Mouse (Mus musculus) gastrocnemius, adult 8-10 months (tissue): ENCODE data around the gene Mertk. TPM values are rescaled to one million over a fixed set of nuclear protein-coding genes. Genes with fewer than 3 reads are reported as not detected.
"Not testable (repeated sequence)": the region's sequence is repeated elsewhere in the genome, so short reads cannot be mapped to it uniquely, and the experiment has no call there.

Source experiments
- DNase-seq, 2 experiments: peaks; one replicate each; pipeline ENCODE4 v3.0.0; 2022; ENCODE audit warnings: low spot score in 2 of 2
- total RNA-seq, 4 experiments: library from RNA; stranded (reverse); gene quantifications; 2 replicates each; pipeline ENCODE4 v1.2.4; 2022

The Mertk gene
- 1 to 10 TPM in 3 of 4 experiments, under 1 TPM in 1; 0.97 to 1.7 (median 1.3) TPM for total RNA-seq

DNA sequence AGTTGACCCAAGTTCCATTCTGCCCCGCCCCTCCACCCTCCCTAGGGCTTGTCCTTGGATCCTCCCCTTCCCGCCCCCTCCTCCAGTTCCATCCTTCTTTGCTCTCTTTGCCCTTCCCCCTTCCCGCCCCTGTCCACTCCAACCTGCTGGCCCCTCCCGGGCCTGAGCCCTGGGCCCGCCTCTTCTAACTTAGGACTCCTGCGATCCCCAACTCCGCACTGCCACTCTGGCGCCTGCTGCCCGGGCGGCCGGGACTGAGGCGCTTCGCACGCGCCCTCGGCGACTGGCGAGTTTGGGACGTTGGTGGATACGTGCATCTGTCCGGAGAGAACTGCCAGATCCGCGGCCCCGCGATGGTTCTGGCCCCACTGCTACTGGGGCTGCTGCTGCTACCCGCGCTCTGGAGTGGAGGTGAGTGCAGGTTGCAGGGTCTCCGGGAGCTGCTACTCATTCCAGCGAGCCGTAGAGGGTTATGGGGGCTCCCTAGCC lies at the start of gene Mertk:
Gene Mertk, plus strand, starts transcription at position 264 of the 489 bp plus-strand sequence.
- DNase-seq = peak; percentile 64 to 75

DNA sequence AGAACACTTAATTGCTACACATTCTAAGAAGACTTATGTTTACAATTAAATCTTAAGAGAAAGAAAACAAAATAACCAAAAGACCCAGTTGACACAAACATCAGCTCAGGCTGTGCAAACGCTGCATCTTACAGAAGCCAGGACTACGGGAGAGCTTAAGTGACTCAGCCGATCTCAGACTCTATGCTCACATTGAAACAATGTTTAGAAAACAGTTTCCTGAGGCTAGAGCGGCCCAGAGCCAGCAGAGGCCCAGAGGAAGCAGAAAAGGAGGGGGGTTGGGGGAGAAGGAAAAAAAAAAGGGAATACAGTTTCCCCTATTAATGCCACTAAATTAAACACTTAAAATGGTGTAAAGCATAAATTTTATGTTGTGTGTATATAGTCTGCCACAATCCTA lies 18.1 kb upstream of the Mertk start:
- DNase-seq = no peak

DNA sequence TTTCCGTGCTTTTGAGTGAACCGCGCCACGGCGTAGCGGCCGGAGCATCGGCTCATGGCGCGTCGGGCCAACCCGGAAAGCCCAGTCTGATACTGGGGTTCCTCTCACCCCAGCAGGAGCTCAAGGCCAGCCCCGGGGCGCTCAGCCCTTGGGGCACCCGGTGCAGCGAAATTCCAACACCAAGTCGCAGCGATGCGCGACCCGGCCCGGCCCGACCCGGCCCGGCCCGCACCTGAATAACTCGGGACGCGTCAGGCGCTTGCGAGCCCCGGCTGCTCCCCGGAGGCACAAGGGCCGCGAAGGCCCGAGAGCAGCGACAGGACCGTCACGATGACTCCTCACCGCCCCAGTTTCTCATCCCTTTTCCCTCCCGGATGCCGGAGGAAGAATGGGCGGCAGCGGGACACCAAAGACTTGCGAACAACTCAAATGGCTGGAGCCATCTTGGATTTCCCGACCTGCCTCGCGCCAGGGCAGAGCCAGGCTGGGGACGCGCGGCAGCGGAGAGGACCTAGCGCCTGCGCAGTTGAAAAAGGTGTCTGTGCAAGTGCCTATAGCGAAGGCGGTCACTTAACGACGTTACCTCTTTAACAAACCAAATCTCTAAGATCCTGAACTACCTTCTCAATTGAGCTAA lies 11.7 kb upstream of the Mertk start, which contains the start of gene Anapc1:
Gene Anapc1, minus strand, starts transcription at position 471 of the 637 bp plus-strand sequence.
- peak; percentile 63 to 80 for DNase-seq

DNA sequence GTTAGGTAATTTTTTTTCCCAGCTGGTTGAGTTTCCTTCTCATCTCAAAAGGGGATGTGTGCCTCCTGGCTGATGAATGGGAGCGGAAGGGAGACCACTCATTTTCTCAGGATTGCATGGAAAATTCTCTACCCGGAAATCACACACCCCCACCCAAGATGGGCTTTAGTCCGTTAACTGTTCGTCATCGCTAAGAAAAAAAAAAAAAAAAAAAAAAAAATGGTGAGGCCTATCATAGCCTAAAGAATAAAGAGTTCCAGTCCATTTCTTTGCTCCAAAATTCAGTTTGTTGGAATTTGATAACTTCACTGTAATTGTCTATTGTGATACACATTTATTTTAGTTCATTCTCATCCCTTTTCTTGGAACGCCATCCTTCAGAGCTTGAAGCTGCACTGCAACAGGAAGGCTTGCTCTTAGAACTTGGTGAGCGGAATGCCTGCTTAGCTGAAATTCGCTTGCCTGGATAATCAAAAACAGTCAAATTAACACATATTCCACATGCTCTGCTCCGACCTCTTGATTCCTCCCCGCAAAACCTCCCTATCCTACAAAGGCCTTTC lies 11.1 kb upstream of the Mertk start:
- DNase-seq = no peak

DNA sequence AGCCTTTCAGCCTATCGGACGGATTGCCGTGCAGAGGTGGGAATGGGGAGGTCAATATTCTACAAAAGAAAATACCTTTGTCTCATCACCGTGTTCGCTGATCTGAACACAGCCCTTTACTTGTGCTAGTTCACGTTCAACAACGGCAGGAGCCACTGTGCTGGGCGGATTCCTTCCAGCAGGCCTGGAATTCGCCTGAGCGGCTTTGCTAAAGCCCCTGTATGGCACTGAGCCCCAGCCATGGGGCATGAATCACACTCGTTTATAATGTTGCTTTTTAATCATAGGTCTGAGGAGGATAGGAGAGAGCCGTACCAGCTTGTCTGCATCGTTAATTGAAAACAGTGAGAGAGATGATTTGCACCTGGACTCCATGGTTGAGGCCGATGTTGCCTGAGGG lies 6.4 kb upstream of the Mertk start:
- no peak for DNase-seq

DNA sequence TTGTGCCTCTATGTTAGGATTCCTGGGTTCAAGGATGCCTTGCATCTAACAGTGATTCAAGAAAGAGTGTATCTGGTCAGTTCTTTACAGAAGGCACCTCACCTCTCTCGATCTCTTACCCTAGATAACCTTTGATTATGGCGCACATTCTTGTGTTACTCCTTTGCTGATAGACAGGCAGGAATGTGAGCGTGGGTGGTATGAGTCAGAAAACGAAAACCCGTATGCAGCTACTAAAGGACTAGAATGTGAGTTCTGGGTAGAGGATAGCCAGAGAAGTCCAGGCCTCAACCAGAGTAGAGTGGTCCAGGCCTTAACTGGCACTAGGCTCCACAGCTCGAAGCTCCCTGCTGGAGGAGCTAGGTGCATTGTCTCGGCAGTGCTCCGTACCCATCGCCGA lies 6.0 kb upstream of the Mertk start:
- DNase-seq = no peak

DNA sequence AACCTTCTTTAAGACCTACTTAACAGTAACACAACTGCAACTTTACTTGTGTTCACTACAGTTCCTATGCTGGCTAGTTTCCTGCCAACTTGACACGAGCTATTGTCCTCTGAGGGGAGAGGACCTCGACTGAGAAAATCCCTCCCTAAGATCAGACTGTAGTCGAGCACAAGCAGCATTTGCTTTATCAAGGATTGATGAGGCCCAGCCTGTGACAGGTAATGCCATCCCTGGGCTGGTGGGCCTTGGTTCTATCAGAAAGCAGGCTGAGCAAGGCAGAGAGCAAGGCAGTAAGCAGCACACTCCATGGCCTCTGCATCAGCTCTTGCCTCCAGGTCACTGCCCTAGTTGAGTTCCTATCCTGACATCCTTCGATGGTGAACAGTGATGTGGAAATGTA lies 5.5 kb upstream of the Mertk start:
- DNase-seq = no peak

DNA sequence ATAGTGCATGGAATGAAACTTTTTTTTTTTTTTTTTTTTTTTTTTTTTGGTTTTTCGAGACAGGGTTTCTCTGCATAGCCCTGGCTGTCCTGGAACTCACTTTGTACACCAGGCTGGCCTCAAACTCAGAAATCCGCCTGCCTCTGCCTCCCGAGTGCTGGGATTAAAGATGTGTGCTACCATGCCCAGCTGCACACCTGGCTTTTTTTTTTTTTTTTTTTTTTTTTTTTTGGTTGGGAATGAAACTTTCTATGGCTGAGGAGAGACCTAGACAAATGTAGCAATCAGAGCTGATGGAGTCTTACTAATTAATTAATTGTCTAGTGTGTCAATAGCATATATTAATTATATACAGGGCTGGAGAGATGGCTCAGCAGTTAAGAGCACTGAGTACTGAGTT lies 4.9 kb upstream of the Mertk start:
- not testable (repeated sequence) for DNase-seq

DNA sequence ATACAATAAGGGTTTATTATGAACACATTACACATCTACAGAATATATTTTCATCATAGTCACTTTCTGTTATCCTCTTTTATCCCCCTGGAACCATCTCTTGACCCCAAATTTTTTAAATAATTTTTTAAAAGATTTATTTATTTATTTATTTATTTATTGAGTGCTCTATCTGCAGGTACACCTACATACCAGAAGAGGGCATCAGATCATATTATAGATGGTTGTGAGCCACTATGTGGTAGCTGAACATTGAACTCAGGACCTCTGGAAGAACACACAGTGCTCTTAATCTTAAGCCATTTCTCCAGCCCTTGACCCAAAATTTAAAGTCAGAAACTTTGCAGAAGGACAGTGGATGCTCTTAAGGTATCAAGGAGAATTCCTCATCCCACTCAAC lies 4.2 kb upstream of the Mertk start:
- DNase-seq = no peak

DNA sequence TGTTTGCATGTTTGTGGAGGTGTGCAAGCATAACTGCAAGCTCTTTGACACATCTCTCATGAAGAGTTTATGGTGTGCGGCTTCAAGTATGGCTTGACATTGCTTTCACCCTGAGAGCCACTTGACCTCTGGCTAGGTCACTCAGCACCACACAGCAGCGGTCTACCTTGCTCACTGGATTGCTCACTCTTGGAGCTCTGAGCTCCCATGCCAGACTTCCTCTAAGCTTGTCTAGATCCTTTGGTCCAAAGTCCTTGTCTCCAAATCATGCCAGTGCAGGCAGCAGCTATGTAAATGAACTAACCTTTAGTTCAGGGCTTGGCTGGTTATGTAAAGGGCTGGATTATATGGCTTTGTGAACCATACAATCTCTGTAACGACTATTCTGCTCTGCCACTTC lies 2.3 kb upstream of the Mertk start:
- DNase-seq = no peak

DNA sequence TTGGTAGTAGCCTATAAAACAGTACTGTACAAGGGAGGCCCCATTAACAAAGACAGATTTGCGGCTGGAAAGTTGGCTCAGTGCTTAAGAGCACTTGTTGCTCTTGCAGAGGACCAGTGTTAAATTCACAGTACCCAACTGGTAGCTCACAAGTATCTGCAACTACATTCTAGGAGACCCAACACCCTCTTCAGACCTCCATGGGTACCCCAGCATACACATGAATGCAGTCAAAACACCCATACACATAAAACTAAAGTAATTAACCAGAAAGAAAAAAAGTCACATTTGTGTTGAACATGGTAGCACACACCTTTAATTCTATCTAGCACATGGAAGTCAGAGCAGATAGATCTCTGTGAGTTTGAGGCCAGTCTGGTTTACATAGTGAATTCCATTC lies 1.7 kb upstream of the Mertk start:
- DNase-seq = no peak

DNA sequence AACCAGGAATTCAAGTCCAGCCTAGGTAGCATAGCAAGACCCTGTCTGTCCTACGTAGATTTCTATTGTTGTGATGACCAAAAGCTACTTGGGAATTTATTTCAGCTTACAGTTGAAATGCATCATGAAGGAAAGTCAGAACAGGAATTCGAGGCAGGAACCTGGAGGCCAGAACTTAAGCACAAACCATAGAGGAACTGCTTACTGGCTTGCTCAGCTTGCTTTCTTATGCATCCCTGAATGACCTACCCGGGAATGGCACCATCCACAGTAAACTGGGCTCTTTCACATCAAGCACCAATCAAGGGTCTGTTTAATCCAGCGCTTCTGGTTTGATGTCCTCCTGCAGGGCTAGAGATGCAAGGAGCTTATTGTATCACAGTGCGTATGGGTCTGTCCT lies 1.2 kb upstream of the Mertk start:
- no peak for DNase-seq

DNA sequence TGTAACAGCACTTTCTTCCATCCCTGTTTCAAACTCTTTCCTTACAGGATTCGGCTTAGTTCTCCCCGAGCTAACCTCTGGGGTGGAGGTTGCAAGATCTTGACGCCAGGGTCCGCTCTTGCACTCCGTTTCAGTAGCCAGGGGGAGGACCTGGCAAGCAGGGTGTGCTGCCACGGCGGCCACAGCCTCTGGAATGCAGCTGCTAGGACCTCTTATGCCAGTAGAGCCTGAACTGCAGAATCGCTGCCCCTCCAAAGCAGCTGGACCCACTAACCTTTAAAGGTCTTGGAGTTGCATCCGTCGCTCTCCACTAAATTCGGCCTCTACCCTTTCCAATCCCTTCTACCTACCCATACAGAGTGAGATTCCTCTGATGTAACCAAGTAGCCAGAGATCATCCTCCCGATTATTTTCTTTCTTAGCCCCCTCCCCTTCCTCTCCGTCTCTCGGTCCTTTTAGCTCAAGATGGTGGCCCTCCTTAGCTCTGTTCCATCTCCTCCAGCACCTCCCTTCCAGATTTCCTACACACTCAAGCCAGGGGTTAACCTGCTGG lies 540 bp upstream of the Mertk start:
- peak; percentile 54 to 76 for DNase-seq

DNA sequence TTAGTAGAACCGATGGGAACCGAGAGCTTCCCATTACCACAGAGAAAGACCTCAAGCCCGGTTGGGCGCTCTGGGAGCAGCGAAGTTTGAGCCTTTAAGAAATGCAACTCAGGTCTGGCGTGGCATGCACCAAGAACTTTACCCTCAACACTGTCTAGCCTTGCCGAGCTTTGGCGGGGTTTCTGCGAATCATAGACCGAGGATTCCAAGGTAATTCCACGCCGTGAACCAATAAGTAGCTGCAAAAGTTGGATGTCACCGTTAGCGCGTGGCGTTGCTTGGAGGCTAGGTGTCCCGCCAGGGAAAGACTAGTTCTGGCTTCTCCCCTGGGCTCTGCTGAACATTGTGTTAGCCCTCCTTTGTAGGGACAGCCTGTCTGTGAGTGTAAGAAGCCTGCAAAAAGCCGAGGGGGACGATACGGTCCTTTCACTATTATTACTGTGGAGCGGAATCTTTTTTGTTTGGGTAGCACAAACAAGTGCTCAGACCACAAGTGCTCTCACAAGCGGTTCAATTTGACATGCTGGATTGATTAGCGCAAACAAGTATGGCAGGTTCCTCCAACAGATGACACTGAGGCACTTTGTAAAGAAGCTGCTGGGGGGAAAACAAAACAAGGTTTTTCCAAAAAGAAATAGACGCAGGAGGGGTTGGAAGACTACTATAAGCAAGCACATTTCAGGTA lies 587 bp downstream of the Mertk start:
- peak in 1 of 2 experiments; percentile 13 for DNase-seq

DNA sequence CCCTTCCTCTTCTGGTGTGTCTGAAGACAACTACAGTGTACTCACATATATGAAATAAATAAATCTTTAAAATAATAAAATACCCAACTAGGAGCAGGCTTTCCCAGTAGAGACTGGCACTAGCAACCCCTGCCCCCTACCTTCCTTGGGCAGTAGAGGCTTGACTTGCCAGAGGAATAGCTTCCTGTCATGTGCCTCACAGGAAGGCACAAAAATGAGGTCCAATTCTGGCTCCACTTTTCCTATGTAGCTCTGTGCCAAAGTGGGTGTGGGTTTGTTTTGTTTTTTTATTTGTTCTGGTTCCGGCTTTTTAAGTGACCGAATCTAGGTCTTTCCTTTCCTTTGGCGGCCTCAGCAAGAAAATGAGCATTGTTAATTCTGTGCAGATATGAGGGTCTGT lies 5.7 kb downstream of the Mertk start:
- DNase-seq = no peak

DNA sequence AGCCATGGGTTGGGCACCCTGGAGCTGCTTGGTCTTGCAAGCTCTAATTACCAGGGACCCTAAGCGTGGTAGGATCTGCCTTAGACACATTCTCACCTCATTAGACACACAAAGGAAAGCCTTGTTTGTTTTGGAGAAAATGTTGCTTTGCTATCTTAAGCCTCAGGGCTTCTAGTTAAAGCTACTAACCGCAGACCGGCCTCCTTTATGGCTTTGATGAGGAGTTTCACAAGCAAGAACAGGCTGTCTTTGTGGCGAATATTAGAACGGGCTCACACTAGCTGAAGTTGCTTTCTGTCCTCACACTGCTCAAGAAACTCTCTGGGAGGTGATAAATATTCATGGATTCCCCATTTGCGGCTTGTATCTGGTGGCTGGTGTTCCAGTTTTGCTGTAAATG lies 10.5 kb downstream of the Mertk start:
- no peak for DNase-seq

DNA sequence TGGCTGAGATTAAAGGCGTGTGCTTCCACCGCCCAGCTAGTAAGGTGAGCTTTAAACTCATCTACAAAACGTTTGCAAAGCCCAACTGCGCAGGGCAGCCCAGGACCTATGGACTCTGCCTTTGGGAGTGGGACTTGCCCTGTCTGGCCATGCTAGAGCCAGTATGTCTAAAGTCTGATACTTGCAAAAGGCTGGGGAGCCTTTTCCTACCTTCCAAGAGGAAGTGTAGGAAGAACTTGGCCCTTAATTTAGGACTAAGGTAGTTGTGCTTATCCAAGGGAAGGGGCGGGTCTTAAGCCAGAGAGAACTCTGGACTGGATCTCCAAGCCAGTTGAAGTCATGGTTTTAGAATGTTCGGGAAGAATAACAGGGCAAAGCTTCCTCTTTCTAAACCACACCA lies 11.9 kb downstream of the Mertk start:
- no peak for DNase-seq

DNA sequence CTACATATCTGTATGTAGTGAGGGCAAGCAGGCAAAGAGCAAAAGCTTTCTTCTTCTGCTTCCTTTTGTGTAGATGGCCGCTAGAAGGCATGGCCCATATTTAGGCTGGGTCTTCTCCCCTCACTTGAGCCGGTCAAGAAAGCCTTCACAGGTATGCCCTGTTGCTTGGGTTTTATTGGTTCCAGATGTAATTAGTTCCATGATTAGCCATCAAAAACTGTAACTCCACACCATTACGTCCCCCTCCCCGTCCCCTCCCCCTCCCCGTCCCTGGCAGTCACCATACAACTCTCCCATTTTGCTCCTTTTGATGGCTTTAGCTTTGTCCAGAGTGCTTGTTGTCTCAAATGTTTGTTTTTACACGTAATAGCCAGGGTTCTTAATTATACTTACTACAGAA lies 14.2 kb downstream of the Mertk start:
- DNase-seq = no peak

DNA sequence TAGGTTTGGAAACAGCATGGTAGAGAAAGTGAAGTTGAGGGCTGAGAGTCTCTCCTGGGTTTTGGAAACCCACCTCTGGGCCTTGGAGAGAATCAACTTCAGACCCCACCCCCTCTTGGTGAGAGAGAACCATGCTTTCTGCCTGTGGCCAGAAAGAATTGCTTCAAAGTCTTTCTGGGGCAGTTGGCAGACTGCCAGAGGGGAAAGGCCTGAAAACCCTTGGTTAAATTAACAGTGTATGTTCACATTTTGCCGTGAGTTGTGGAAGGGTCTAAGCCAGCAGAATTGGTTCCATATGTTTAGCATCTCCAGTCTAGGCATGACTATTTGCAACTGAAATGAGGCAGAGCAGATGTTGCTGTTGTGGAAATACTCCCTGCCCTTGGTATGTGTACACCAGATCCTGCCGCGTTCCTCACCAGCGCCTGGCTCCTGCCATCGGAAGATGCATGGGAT lies 14.8 kb downstream of the Mertk start:
- DNase-seq = no peak

DNA sequence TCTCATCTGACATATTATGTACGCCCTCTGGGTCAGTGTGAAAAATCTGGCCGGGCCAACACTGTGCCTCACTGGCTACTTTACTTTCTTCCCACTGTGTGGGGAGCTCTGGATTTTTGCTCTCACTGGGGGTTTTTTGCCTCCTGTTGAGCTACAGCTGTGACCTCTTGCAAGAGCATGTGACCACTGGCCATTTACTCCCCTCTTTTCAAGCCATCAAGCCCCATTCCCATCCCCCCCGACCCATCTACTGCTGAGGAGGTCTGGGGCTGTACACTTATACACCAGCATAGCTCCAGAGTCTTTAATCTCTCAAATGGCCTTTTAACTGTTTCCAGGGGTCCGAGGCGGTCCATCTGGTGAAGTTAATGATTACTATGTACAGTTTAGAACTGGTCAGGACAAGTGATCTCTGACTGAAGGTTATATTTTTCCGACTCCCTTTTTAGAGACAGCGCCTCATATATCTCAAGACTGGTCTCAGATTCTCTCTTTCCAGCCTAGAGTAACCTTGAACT lies 16.0 kb downstream of the Mertk start:
- no peak for DNase-seq

DNA sequence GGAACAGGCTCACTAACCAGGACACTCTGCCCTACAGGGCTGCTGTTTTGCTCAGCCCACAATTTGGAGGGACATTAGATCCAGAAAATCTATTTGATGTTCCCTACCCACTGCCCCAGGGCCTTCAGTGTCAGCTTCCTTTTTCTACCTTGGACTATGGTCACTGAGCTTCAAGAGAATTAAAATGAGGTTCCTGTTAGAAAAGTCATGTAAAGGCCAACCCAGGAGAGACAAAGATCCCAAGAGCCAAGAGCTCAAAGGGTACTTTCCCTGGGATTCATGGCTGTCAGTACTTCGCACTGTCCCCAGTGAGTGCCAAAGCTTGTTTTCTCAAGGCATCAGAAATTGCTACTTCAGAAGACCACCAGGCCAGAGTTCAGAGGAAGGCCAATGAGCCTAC lies 17.2 kb downstream of the Mertk start:
- DNase-seq = no peak

DNA sequence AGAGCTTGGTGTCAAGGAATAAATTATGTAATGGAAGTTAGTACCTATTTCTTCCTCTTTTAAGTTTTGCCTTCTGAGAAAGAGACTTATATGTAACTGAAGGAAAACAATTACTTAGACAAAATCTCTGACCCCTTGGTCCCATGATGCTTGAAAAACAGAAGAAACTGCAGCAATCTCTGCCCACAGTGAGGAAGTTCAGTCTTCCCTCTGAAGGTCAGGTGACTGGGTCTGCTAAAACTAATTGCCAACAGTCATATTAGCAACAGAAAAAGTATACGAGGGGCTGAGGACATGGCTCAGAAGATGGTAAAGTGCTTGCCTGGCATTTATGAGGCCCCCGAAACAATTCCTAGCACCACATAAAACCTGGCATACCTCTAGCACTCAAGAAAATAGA lies 20.6 kb downstream of the Mertk start:
- no peak for DNase-seq
